Mouse (Mus musculus) hindbrain, embryonic 11.5 days (tissue): ENCODE measurements around the gene Mcoln2. TPM values are rescaled to one million over a fixed set of nuclear protein-coding genes. Genes with fewer than 3 reads are reported as not detected.

Experiments
- ATAC-seq: fragments of 200-750 bp; cut with Nextera tagmentation; 2 replicates; pipeline ENCODE4 v1.8.0; 2017; ENCODE audit warnings: mild to moderate bottlenecking, moderate TSS enrichment, moderate library complexity; ENCODE audit not compliant: low FRiP score
- DNase-seq: peaks from one replicate; pipeline ENCODE4 v3.0.0-alpha.2; 2015; ENCODE audit warnings: low spot score
- H3K27ac ChIP-seq: fragments of 300-500 bp; sonication (generic); 2 replicates; pipeline ENCODE4 v1.5.1; 2014; ENCODE audit warnings: mild to moderate bottlenecking, low read depth, low read length
- H3K27me3 ChIP-seq: fragments of 300-500 bp; sonication (generic); 2 replicates; pipeline ENCODE4 v1.6.1; 2014; ENCODE audit warnings: mild to moderate bottlenecking, low read length, moderate library complexity, mixed read lengths; ENCODE audit not compliant: control insufficient read depth, insufficient read depth
- H3K36me3 ChIP-seq: fragments of 300-500 bp; sonication (generic); 2 replicates; pipeline ENCODE4 v1.6.1; 2014; ENCODE audit warnings: mild to moderate bottlenecking, low read length, moderate library complexity, mixed read lengths; ENCODE audit not compliant: control insufficient read depth, insufficient read depth
- H3K4me1 ChIP-seq: fragments of 300-500 bp; sonication (generic); replicated peaks from 2 replicates; pipeline ENCODE4 v1.6.1; 2014; ENCODE audit warnings: low read length, mixed read lengths; ENCODE audit not compliant: control insufficient read depth, insufficient read depth
- H3K4me2 ChIP-seq: fragments of 300-500 bp; sonication (generic); replicated peaks from 2 replicates; pipeline ENCODE4 v1.6.1; 2014; ENCODE audit warnings: mild to moderate bottlenecking, low read depth, low read length
- H3K4me3 ChIP-seq: fragments of 300-500 bp; sonication (generic); 2 replicates; pipeline ENCODE4 v1.5.1; 2014; ENCODE audit warnings: low read depth, low read length
- H3K9ac ChIP-seq: fragments of 300-500 bp; sonication (generic); 2 replicates; pipeline ENCODE4 v1.6.1; 2014; ENCODE audit warnings: low read depth, low read length
- H3K9me3 ChIP-seq: fragments of 300-500 bp; sonication (generic); 2 replicates; pipeline ENCODE4 v1.6.1; 2016; ENCODE audit warnings: low read length; ENCODE audit not compliant: control insufficient read depth
- WGBS: fragments of 180-500 bp; shearing (Covaris S2); extraction: QIAGEN DNeasy Blood & Tissue Kit; methylation state at CpG from one replicate; pipeline ENCODE4 v1.1.7; 2014; 5-methylcytosine and 5-hydroxymethylcytosine counted together
- polyA plus RNA-seq: library from polyadenylated mRNA; unstranded; fragments of >200 nt; fragmentation: Nextera tagmentation; extraction: Ambion mirVana; gene quantifications from 2 replicates; pipeline ENCODE4 v1.2.1, GENCODE M21; 2014

Mcoln2 gene
- polyA plus RNA-seq, 1 experiment from 2014 or later: 0.28 TPM

- Histone ChIP-seq H3K27me3 (peaks cover 15% of the 10 kb centered on the region), H3K4me3 (no peak overlapping the region), H3K4me2 (no peak overlapping the region), H3K9me3 (no peaks in the 10 kb centered on the region), H3K36me3 (no peaks in the 10 kb centered on the region), H3K27ac (no peak overlapping the region), H3K4me1 (no peaks in the 10 kb centered on the region), H3K9ac (no peak overlapping the region)
- no peak for ATAC-seq
- no peak for DNase-seq
- WGBS: 94% methylated on average over 8 of the region's 8 CpGs
Measured at GRCm38 (mm10) chr3:146151755-146152154, 2.1 kb downstream of the Mcoln2 start.

GRCm38 (mm10) chr3:146152348-146152747, 2.7 kb downstream of the Mcoln2 start:
- H3K4me2 ChIP-seq: no peak overlapping the region
- H3K27me3 ChIP-seq: peaks cover 15% of the 10 kb centered on the region
- H3K4me3 ChIP-seq: no peak overlapping the region
- ATAC-seq (no peak), DNase-seq (no peak)
- H3K9ac ChIP-seq: no peak overlapping the region
- no peak overlapping the region for H3K27ac ChIP-seq
- H3K36me3 ChIP-seq: no peaks in the 10 kb centered on the region
- no peaks in the 10 kb centered on the region for H3K9me3 ChIP-seq
- H3K4me1 ChIP-seq: no peaks in the 10 kb centered on the region
- WGBS: 92% methylated on average over 8 of the region's 8 CpGs

GRCm38 (mm10) chr3:146152913-146153312, 3.3 kb downstream of the Mcoln2 start:
- Histone ChIP-seq H3K36me3 (no peaks in the 10 kb centered on the region), H3K4me1 (no peaks in the 10 kb centered on the region), H3K27me3 (peaks cover 15% of the 10 kb centered on the region), H3K9me3 (no peaks in the 10 kb centered on the region), H3K27ac (no peak overlapping the region), H3K4me3 (no peak overlapping the region), H3K9ac (no peak overlapping the region), H3K4me2 (no peak overlapping the region)
- no peak for ATAC-seq
- DNase-seq: no peak
- 85% methylated on average over 2 of the region's 2 CpGs for WGBS

GRCm38 (mm10) chr3:146153862-146154611, 4.4 kb downstream of the Mcoln2 start:
- Histone ChIP-seq H3K4me2 (no peak overlapping the region), H3K4me1 (no peaks in the 10 kb centered on the region), H3K27me3 (peaks cover 14% of the 10 kb centered on the region), H3K4me3 (no peak overlapping the region), H3K36me3 (no peaks in the 10 kb centered on the region), H3K9me3 (no peaks in the 10 kb centered on the region), H3K9ac (no peak overlapping the region), H3K27ac (no peak overlapping the region)
- ATAC-seq (peak; percentile 49; the same call in 1 of the 2 replicates), DNase-seq (peak; percentile 36)
- 28% methylated on average over 11 of the region's 12 CpGs for WGBS

GRCm38 (mm10) chr3:146155628-146156576, 6.3 kb downstream of the Mcoln2 start:
- Histone ChIP-seq H3K36me3 (no peaks in the 10 kb centered on the region), H3K4me1 (no peaks in the 10 kb centered on the region), H3K27me3 (0 out of 2 replicates have a peak, but pooled peaks cover 4% of the 10 kb centered on the region), H3K9me3 (no peaks in the 10 kb centered on the region), H3K4me3 (no peak overlapping the region), H3K4me2 (no peak overlapping the region), H3K27ac (no peak overlapping the region), H3K9ac (no peak overlapping the region)
- ATAC-seq (no peak), DNase-seq (no peak)
- WGBS: 84% methylated on average over 13 of the region's 13 CpGs

- 69% methylated on average over 2 of the region's 2 CpGs for WGBS
- ATAC-seq: no peak
- DNase-seq: no peak
- Histone ChIP-seq H3K27ac (no peak overlapping the region), H3K9ac (no peak overlapping the region), H3K4me1 (no peaks in the 10 kb centered on the region), H3K9me3 (no peaks in the 10 kb centered on the region), H3K4me3 (no peak overlapping the region), H3K4me2 (no peak overlapping the region), H3K27me3 (0 out of 2 replicates have a peak, but pooled peaks cover 1% of the 10 kb centered on the region), H3K36me3 (no peaks in the 10 kb centered on the region)
Measured at GRCm38 (mm10) chr3:146156811-146157210, 7.2 kb downstream of the Mcoln2 start.

- DNase-seq (no peak), ATAC-seq (no peak)
- H3K4me1 ChIP-seq: no peaks in the 10 kb centered on the region
- H3K27me3 ChIP-seq: no peaks in the 10 kb centered on the region
- H3K4me3 ChIP-seq: no peak overlapping the region
- no peak overlapping the region for H3K9ac ChIP-seq
- WGBS: 84% methylated on average over 4 of the region's 4 CpGs
- H3K27ac ChIP-seq: no peak overlapping the region
- no peak overlapping the region for H3K4me2 ChIP-seq
- H3K36me3 ChIP-seq: no peaks in the 10 kb centered on the region
- H3K9me3 ChIP-seq: no peaks in the 10 kb centered on the region
Measured at GRCm38 (mm10) chr3:146158039-146158438, 8.4 kb downstream of the Mcoln2 start.

- Histone ChIP-seq H3K9ac (no peak overlapping the region), H3K4me1 (no peaks in the 10 kb centered on the region), H3K27ac (no peak overlapping the region), H3K36me3 (no peaks in the 10 kb centered on the region), H3K9me3 (no peaks in the 10 kb centered on the region), H3K4me2 (no peak overlapping the region), H3K27me3 (no peaks in the 10 kb centered on the region), H3K4me3 (no peak overlapping the region)
- no peak for ATAC-seq
- WGBS: 86% methylated on average over 2 of the region's 2 CpGs
- DNase-seq: no peak
Measured at GRCm38 (mm10) chr3:146159360-146159759, 9.7 kb downstream of the Mcoln2 start.
